Mouse (Mus musculus) spleen, adult 2 months (tissue): Measurements from ENCODE around the gene Mettl27.

ENCODE experiments used
- CTCF ChIP-seq: fragments of 200-500 bp; IDR thresholded peaks from 2 replicates; pipeline ENCODE4 v1.5.1; 2011; ENCODE audit warnings: mild to moderate bottlenecking, inconsistent platforms; ENCODE audit not compliant: insufficient read depth, insufficient read length, insufficient replicate concordance; ENCODE audit errors: extremely low read depth
- POLR2A ChIP-seq: fragments of 200-500 bp; IDR thresholded peaks from 2 replicates; pipeline ENCODE4 v1.6.1; 2011; ENCODE audit warnings: low read depth, low read length, inconsistent platforms

DNA sequence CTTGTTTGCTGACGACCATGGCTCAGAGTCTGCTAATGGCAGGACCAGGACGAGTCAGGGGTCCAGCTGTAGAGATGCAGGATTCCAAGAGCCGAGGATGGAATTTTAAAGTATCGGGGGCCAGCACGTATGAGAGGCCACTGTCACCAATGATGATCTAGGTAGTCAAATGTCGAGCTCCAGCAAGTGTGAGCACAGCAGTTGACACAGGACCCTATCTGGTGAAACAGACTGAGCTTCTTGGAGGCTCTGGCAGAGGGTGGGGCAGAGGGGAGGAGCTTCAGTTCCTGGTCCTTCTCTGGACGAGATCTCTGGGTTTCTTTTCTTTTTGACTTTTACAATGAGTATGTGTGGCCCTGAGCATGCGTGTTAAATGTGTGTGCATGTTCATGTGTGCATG is 16.9 kb upstream of the Mettl27 start, which contains the start of gene Cldn13:
- TF ChIP-seq POLR2A: no peak
- TF ChIP-seq CTCF: no peak
